Mouse (Mus musculus): Measurements from ENCODE around the gene Csnk2b. TPM values are rescaled to one million over a fixed set of nuclear protein-coding genes. Genes with fewer than 3 reads are reported as not detected.
"Not testable (repeated sequence)": the region's sequence is repeated elsewhere in the genome, so short reads cannot be mapped to it uniquely, and the experiment has no call there.

Csnk2b gene
- polyA plus RNA-seq, 1 experiment, result 515 TPM

DNA sequence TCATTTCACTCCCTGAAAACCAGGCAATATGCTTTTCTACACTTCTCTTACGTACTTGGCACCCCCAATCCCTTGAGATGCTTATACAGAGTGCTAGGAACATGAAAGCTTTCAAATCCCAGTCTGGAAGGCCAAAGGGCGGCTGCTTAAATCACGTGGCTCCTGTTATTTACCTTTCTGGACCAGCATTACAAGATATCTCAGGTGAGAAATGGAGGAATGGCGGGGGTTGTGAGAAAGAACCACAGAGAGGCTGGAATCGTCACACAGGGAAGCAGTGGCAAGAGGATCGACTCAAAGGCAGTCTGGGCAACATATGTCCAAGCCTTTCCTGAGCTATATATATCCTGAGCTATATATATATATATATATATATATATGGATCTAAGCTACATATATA is 3.7 kb upstream of the Csnk2b start:
- TF ChIP-seq POLR2A (IDR thresholded peaks at IDR 0.05; ENCODE audit: control insufficient read depth, extremely low read depth, insufficient read depth, low read length, poor library complexity) (no peak), CTCF (IDR thresholded peaks at IDR 0.05; ENCODE audit: borderline replicate concordance, control insufficient read depth, extremely low read depth, insufficient read depth, low read length, poor library complexity) (no peak)
- Histone ChIP-seq H3K27ac (ENCODE audit: control insufficient read depth, insufficient read depth, low read length) (no peak overlapping the region), H3K4me1 (replicated peaks; ENCODE audit: control insufficient read depth, insufficient read depth, low read length) (peaks cover 22% of the 10 kb centered on the region), H3K27me3 (ENCODE audit: control insufficient read depth, insufficient read depth, low read length) (no peaks in the 10 kb centered on the region), H3K4me3 (ENCODE audit: control insufficient read depth, insufficient read depth, low read length) (no peak overlapping the region; the same call in 1 of the 2 replicates), H3K36me3 (ENCODE audit: control insufficient read depth, insufficient read depth, low read length) (no peaks in the 10 kb centered on the region)
- no peak for DNase-seq
- WGBS, result 60% methylated on average over 6 of the region's 6 CpGs

DNA sequence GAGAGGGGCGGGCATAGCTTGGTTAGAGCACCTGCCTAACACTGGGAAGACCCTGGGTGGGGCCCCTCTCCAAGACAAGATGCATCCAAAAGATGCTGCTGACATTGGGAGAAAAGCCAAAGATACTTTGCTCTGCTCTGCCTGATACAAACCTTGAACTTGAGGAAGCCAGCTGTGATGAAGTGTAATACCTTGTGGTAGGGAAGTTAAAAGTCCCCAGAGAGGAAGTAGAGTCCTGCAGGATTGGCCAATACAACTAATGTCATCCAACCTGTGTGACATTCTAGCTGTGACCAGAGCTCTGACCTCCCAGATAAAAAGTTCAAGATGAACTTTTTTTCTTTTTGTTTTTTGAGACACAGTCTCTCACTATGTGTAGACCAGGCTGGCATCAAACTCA is 3.2 kb upstream of the Csnk2b start:
- WGBS, result 96% methylated on average over 1 of the region's 1 CpGs
- H3K4me3 ChIP-seq (ENCODE audit: control insufficient read depth, insufficient read depth, low read length), result no peak overlapping the region
- no peaks in the 10 kb centered on the region for H3K27me3 ChIP-seq (ENCODE audit: control insufficient read depth, insufficient read depth, low read length)
- DNase-seq, result no peak
- no peak for TF ChIP-seq POLR2A (IDR thresholded peaks at IDR 0.05; ENCODE audit: control insufficient read depth, extremely low read depth, insufficient read depth, low read length, poor library complexity)
- TF ChIP-seq CTCF (IDR thresholded peaks at IDR 0.05; ENCODE audit: borderline replicate concordance, control insufficient read depth, extremely low read depth, insufficient read depth, low read length, poor library complexity), result no peak
- peaks cover 27% of the 10 kb centered on the region for H3K4me1 ChIP-seq (replicated peaks; ENCODE audit: control insufficient read depth, insufficient read depth, low read length)
- no peak overlapping the region for H3K27ac ChIP-seq (ENCODE audit: control insufficient read depth, insufficient read depth, low read length)
- H3K36me3 ChIP-seq (ENCODE audit: control insufficient read depth, insufficient read depth, low read length), result no peaks in the 10 kb centered on the region

DNA sequence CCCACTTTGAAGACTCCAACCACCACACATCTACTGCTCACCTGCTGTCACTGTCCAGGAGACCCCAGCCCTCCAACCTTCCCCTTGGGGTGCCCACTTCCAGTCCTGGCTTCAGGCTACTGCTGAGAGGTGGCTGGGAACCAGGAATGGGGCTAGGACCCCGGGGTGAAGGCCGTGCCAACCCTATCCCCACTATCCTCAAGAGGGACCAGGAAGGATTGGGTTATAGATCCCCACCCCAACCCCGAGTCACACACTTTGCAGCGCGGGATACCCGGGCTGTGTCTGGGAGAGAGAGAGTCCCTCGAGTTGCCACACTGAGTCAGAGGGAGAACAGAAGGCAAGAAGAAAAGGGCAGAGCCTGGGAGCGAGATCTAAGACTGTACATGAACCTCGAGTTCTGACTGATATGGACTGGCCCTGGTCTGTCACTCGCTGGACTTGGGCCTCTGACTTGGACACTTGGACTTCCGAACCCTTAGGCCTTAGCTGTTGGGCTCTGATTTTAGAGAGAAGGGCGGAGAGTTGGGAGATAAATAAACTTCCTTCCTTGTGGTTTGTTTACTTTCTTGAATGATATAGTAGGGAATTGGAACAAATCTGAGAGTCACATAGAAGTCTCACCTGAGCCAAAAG is 2.5 kb upstream of the Csnk2b start:
- WGBS, result 97% methylated on average over 12 of the region's 12 CpGs
- H3K27me3 ChIP-seq (ENCODE audit: control insufficient read depth, insufficient read depth, low read length); DNase-seq; H3K4me3 ChIP-seq (ENCODE audit: control insufficient read depth, insufficient read depth, low read length); H3K36me3 ChIP-seq (ENCODE audit: control insufficient read depth, insufficient read depth, low read length); H3K27ac ChIP-seq (ENCODE audit: control insufficient read depth, insufficient read depth, low read length): not testable (repeated sequence)
- H3K4me1 ChIP-seq (replicated peaks; ENCODE audit: control insufficient read depth, insufficient read depth, low read length), result peaks cover 27% of the 10 kb centered on the region

DNA sequence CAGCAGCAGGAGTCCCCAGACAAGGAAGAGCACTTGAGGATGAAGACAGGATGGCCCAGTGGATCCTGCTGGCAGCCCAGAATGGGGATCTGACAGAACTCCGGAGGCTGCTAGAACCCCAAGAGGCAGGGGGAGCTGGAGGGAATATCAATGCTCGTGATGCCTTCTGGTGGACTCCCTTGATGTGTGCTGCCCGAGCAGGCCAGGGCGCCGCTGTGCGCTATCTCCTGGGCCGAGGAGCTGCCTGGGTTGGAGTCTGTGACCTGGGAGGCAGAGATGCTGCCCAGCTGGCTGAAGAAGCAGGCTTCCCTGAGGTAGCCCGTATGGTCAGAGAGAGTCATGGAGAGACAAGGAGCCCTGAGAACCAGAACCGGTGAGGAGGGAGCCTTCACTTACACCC is 1.4 kb upstream of the Csnk2b start:
- not testable (repeated sequence) for H3K27ac ChIP-seq (ENCODE audit: control insufficient read depth, insufficient read depth, low read length); H3K27me3 ChIP-seq (ENCODE audit: control insufficient read depth, insufficient read depth, low read length); H3K4me3 ChIP-seq (ENCODE audit: control insufficient read depth, insufficient read depth, low read length); H3K36me3 ChIP-seq (ENCODE audit: control insufficient read depth, insufficient read depth, low read length); DNase-seq
- peaks cover 27% of the 10 kb centered on the region for H3K4me1 ChIP-seq (replicated peaks; ENCODE audit: control insufficient read depth, insufficient read depth, low read length)
- WGBS, result 96% methylated on average over 9 of the region's 9 CpGs

DNA sequence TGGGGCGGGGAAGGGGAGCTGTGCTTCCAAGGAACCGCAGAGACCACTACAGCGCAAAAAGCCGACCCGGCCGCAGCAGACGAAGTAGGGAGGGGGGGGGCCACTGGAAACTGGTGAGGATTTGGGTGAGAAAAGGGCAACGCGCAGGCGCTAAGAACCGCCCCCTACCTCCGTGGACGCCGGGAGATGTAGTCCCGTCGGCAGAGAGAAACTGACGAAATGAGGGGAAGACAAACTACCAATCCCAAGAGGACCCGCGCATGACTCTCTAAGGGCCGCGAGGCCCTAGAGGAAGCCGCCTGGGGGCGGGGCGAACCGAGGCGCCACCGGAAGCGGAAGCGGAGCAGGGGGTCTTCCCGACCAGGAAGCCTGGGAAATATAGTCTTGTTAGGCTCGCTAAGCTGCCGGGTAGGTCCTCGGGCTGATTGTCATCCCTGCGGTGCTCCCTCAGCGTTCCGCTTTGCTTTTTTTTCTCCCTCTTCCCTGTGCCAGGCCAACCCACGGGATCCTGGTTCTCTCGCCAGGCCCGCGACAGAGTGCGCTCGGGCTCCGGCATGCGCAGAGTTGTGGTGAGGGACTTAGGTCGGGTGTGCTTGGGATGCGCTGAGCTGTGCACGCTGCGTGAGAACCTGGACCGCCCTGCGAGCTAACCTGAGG is 582 bp downstream of the Csnk2b start, which contains the start of gene Gpank1:
Gpank1 (plus strand) TSS at position 313 of the 657 bp plus-strand sequence.
- peaks cover 24% of the 10 kb centered on the region for H3K36me3 ChIP-seq (ENCODE audit: control insufficient read depth, insufficient read depth, low read length)
- H3K27me3 ChIP-seq (ENCODE audit: control insufficient read depth, insufficient read depth, low read length), result no peaks in the 10 kb centered on the region
- H3K4me1 ChIP-seq (replicated peaks; ENCODE audit: control insufficient read depth, insufficient read depth, low read length), result peaks cover 13% of the 10 kb centered on the region
- WGBS, result under 1% methylated on average over 50 of the region's 50 CpGs
- peak; percentile 98 for DNase-seq
- H3K4me3 ChIP-seq (ENCODE audit: control insufficient read depth, insufficient read depth, low read length), result peak within 1 kb of the TSS; percentile 86
- peak; percentile 48; the same call in 1 of the 2 replicates for TF ChIP-seq POLR2A (IDR thresholded peaks at IDR 0.05; ENCODE audit: control insufficient read depth, extremely low read depth, insufficient read depth, low read length, poor library complexity)
- no peak for TF ChIP-seq CTCF (IDR thresholded peaks at IDR 0.05; ENCODE audit: borderline replicate concordance, control insufficient read depth, extremely low read depth, insufficient read depth, low read length, poor library complexity)
- peak within 1 kb of the TSS; percentile 31 for H3K27ac ChIP-seq (ENCODE audit: control insufficient read depth, insufficient read depth, low read length)

DNA sequence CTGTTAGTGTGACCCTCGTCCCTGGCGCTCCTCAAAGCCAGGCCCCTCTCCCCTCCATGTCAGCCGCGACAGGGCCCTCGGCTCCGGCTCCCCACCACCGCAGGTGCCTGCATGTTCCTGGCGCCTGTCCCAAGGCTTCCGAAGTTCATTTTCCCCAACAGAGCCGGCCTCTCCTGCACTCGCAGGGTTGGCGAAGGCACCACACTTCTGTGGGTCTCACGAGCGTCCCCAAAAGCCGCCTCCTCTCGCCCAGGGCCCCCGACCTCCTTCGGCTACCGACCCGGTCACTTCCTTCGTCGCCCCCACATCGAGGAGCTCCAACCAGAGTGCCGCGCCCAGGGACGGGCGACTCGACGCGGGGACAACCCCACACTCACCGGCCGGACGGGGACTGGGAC is 1.1 kb downstream of the Csnk2b start:
- Histone ChIP-seq H3K27ac (ENCODE audit: control insufficient read depth, insufficient read depth, low read length) (no peak overlapping the region), H3K4me1 (replicated peaks; ENCODE audit: control insufficient read depth, insufficient read depth, low read length) (peaks cover 16% of the 10 kb centered on the region), H3K4me3 (ENCODE audit: control insufficient read depth, insufficient read depth, low read length) (peak overlapping the region; percentile 86), H3K36me3 (ENCODE audit: control insufficient read depth, insufficient read depth, low read length) (peaks cover 30% of the 10 kb centered on the region), H3K27me3 (ENCODE audit: control insufficient read depth, insufficient read depth, low read length) (no peaks in the 10 kb centered on the region)
- no peak for DNase-seq
- TF ChIP-seq POLR2A (IDR thresholded peaks at IDR 0.05; ENCODE audit: control insufficient read depth, extremely low read depth, insufficient read depth, low read length, poor library complexity), result 0 out of 2 replicates have a peak, but pooled peaks have one; percentile 3
- TF ChIP-seq CTCF (IDR thresholded peaks at IDR 0.05; ENCODE audit: borderline replicate concordance, control insufficient read depth, extremely low read depth, insufficient read depth, low read length, poor library complexity), result no peak
- WGBS, result under 1% methylated on average over 33 of the region's 33 CpGs
